Mouse (Mus musculus): ENCODE measurements around the gene Ddx46.

DNA sequence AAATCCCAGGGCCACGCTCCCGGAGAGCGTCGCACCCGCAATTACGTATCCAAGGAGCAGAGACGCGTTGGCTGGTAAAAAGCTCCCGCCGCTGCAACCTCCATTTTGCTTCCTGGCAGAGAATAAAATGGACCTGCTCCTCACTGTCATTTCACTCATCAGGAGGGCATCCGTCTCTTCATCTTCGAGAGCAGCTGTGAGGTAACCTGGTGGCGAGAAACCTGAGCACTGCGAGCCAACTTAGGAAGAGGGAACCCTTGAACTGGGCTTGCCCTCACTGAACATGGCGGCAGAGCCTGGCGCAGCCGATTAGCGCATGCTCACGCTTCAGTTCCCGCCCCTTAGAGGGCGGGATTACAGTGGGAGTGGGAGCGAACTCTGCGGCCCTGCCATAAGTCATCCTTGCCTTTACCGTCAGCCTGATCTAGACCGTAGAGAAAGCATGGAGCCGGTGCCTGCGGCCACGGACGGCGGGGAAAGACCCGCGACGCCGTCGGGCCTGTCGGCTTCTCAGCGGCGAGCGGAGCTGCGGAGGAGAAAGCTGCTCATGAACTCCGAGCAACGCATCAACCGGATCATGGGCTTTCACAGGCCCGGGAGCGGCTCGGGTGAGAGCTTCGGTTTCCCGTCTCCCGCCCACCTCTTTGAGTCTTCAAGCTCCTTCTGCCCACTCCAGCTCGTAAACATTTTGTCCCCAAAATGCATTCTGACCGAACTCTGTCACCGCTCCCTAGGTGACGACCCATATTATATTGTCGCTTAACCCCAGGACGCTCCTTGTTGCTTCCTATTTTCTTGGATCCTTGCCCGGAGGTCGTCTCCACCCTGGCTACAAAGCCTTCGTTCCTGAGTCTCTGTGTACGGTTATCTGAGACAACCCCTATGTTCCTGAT, 11.9 kb upstream of the Ddx46 start, which contains the start of gene Caml:
- TF ChIP-seq CTCF (IDR thresholded peaks at IDR 0.05; ENCODE audit: low read depth, low read length), result no peak
- TF ChIP-seq POLR2A (IDR thresholded peaks at IDR 0.05; ENCODE audit: extremely low read depth, insufficient read depth, low read length), result peak; percentile 47; the same call in 1 of the 2 replicates

Data from liver, adult 2 months (tissue).